Mouse (Mus musculus) kidney, postnatal 25 days (tissue): ENCODE measurements at regions not wholly inside any gene's neighbourhood (a gene's known extent, or its start where the extent isn't known, plus 50 kb on each side); places are given as distances from the start of the nearest gene placed in this dataset.
"Not testable (repeated sequence)": the region's sequence is repeated elsewhere in the genome, so short reads cannot be mapped to it uniquely, and the experiment has no call there.

Experiments
- DNase-seq, 2 experiments: peaks; one replicate each; pipeline ENCODE4 v3.0.0; 2021; ENCODE audit warnings: mixed read lengths in 2 of 2

- no peak for DNase-seq
Observed at GRCm38 (mm10) chr16:9016040-9016761, 186.3 kb downstream of the 1810013L24Rik start.

- no peak for DNase-seq
Observed at GRCm38 (mm10) chr16:9016762-9017086, 186.8 kb downstream of the 1810013L24Rik start.

GRCm38 (mm10) chr16:9030717-9031116, 200.8 kb downstream of the 1810013L24Rik start:
- DNase-seq, result no peak

- no peak for DNase-seq
Observed at GRCm38 (mm10) chr16:9043271-9043670, 213.4 kb downstream of the 1810013L24Rik start.

GRCm38 (mm10) chr16:9046864-9047263, 217.0 kb downstream of the 1810013L24Rik start:
- no peak for DNase-seq

- no peak for DNase-seq
Observed at GRCm38 (mm10) chr16:9054415-9054814, 224.5 kb downstream of the 1810013L24Rik start.

- no peak for DNase-seq
Observed at GRCm38 (mm10) chr16:9056430-9056829, 226.5 kb downstream of the 1810013L24Rik start.

GRCm38 (mm10) chr16:9071526-9071925, 241.6 kb downstream of the 1810013L24Rik start:
- no peak for DNase-seq

- DNase-seq, result not testable (repeated sequence)
Observed at GRCm38 (mm10) chr16:9071956-9072355, 242.1 kb downstream of the 1810013L24Rik start.

- no peak for DNase-seq
Observed at GRCm38 (mm10) chr16:9074295-9074694, 244.4 kb downstream of the 1810013L24Rik start.

- no peak for DNase-seq
Observed at GRCm38 (mm10) chr16:9077451-9077850, 247.6 kb downstream of the 1810013L24Rik start.

GRCm38 (mm10) chr16:9078405-9078942, 248.6 kb downstream of the 1810013L24Rik start:
- no peak for DNase-seq

GRCm38 (mm10) chr16:9083040-9083439, 253.1 kb downstream of the 1810013L24Rik start:
- DNase-seq, result no peak

GRCm38 (mm10) chr16:9083740-9084139, 253.8 kb downstream of the 1810013L24Rik start:
- no peak for DNase-seq

- DNase-seq, result no peak
Observed at GRCm38 (mm10) chr16:9084581-9084980, 254.7 kb downstream of the 1810013L24Rik start.

- no peak for DNase-seq
Observed at GRCm38 (mm10) chr16:9085133-9085532, 255.2 kb downstream of the 1810013L24Rik start.

GRCm38 (mm10) chr16:9085977-9086376, 256.1 kb downstream of the 1810013L24Rik start:
- DNase-seq, result no peak

- no peak for DNase-seq
Observed at GRCm38 (mm10) chr16:9091790-9092189, 261.9 kb downstream of the 1810013L24Rik start.

GRCm38 (mm10) chr16:9092191-9092848, 262.4 kb downstream of the 1810013L24Rik start:
- DNase-seq, result no peak

- DNase-seq, result no peak
Observed at GRCm38 (mm10) chr16:9093593-9093992, 263.7 kb downstream of the 1810013L24Rik start.

- no peak for DNase-seq
Observed at GRCm38 (mm10) chr16:9094201-9094600, 264.3 kb downstream of the 1810013L24Rik start.

- no peak for DNase-seq
Observed at GRCm38 (mm10) chr16:9106211-9106610, 276.3 kb downstream of the 1810013L24Rik start.

GRCm38 (mm10) chr16:9106676-9107075, 276.8 kb downstream of the 1810013L24Rik start:
- not testable (repeated sequence) for DNase-seq

- DNase-seq, result no peak
Observed at GRCm38 (mm10) chr16:9113801-9114200, 283.9 kb downstream of the 1810013L24Rik start.
